Mouse (Mus musculus): ENCODE measurements at regions not wholly inside any gene's neighbourhood (a gene's known extent, or its start where the extent isn't known, plus 50 kb on each side); places are given as distances from the start of the nearest gene placed in this dataset.

- DNase-seq (ENCODE audit: extremely low spot score in 1 of 2, low spot score in 1 of 2): no peak
Measured at GRCm38 (mm10) chr7:110679916-110680315, 52.5 kb downstream of the Adm start.

- DNase-seq (ENCODE audit: extremely low spot score in 1 of 2, low spot score in 1 of 2): no peak
Measured at GRCm38 (mm10) chr7:110682911-110683310, 55.5 kb downstream of the Adm start.

GRCm38 (mm10) chr7:110688884-110689681 is 61.6 kb downstream of the Adm start:
- no peak for DNase-seq (ENCODE audit: extremely low spot score in 1 of 2, low spot score in 1 of 2)

GRCm38 (mm10) chr7:110690241-110690640 is 62.8 kb downstream of the Adm start:
- DNase-seq (ENCODE audit: extremely low spot score in 1 of 2, low spot score in 1 of 2): no peak

GRCm38 (mm10) chr7:110690856-110691255 is 63.4 kb downstream of the Adm start:
- DNase-seq (ENCODE audit: extremely low spot score in 1 of 2, low spot score in 1 of 2): no peak

- DNase-seq (ENCODE audit: extremely low spot score in 1 of 2, low spot score in 1 of 2): no peak
Measured at GRCm38 (mm10) chr7:110694262-110694661, 66.8 kb downstream of the Adm start.

GRCm38 (mm10) chr7:110695729-110696128 is 68.3 kb downstream of the Adm start:
- no peak for DNase-seq (ENCODE audit: extremely low spot score in 1 of 2, low spot score in 1 of 2)

GRCm38 (mm10) chr7:110698211-110699153 is 69.5 kb upstream of the Ampd3 start:
- no peak for DNase-seq (ENCODE audit: extremely low spot score in 1 of 2, low spot score in 1 of 2)

GRCm38 (mm10) chr7:110699596-110699995 is 68.4 kb upstream of the Ampd3 start:
- no peak for DNase-seq (ENCODE audit: extremely low spot score in 1 of 2, low spot score in 1 of 2)

- no peak for DNase-seq (ENCODE audit: extremely low spot score in 1 of 2, low spot score in 1 of 2)
Measured at GRCm38 (mm10) chr7:110701681-110702413, 66.2 kb upstream of the Ampd3 start.

- no peak for DNase-seq (ENCODE audit: extremely low spot score in 1 of 2, low spot score in 1 of 2)
Measured at GRCm38 (mm10) chr7:110702414-110702783, 65.6 kb upstream of the Ampd3 start.

- DNase-seq (ENCODE audit: extremely low spot score in 1 of 2, low spot score in 1 of 2): no peak
Measured at GRCm38 (mm10) chr7:110705311-110706000, 62.5 kb upstream of the Ampd3 start.

- DNase-seq (ENCODE audit: extremely low spot score in 1 of 2, low spot score in 1 of 2): no peak
Measured at GRCm38 (mm10) chr7:110706001-110706695, 61.9 kb upstream of the Ampd3 start.

- no peak for DNase-seq (ENCODE audit: extremely low spot score in 1 of 2, low spot score in 1 of 2)
Measured at GRCm38 (mm10) chr7:110706696-110707087, 61.3 kb upstream of the Ampd3 start.

- no peak for DNase-seq (ENCODE audit: extremely low spot score in 1 of 2, low spot score in 1 of 2)
Measured at GRCm38 (mm10) chr7:110708116-110708515, 59.9 kb upstream of the Ampd3 start.

GRCm38 (mm10) chr7:110708781-110709180 is 59.2 kb upstream of the Ampd3 start:
- DNase-seq (ENCODE audit: extremely low spot score in 1 of 2, low spot score in 1 of 2): no peak

- no peak for DNase-seq (ENCODE audit: extremely low spot score in 1 of 2, low spot score in 1 of 2)
Measured at GRCm38 (mm10) chr7:110709606-110710005, 58.4 kb upstream of the Ampd3 start.

GRCm38 (mm10) chr7:110710256-110710962 is 57.6 kb upstream of the Ampd3 start:
- DNase-seq (ENCODE audit: extremely low spot score in 1 of 2, low spot score in 1 of 2): no peak

- DNase-seq (ENCODE audit: extremely low spot score in 1 of 2, low spot score in 1 of 2): no peak
Measured at GRCm38 (mm10) chr7:110713661-110714060, 54.3 kb upstream of the Ampd3 start.

Measured in layer of hippocampus, postnatal 25 days (tissue).